Mouse (Mus musculus): ENCODE data around the gene Coq8b. TPM values are rescaled to one million over a fixed set of nuclear protein-coding genes. Genes with fewer than 3 reads are reported as not detected.

Gene Coq8b
- polyA plus RNA-seq, 1 experiment from 2014 or later: 11.9 TPM

DNA sequence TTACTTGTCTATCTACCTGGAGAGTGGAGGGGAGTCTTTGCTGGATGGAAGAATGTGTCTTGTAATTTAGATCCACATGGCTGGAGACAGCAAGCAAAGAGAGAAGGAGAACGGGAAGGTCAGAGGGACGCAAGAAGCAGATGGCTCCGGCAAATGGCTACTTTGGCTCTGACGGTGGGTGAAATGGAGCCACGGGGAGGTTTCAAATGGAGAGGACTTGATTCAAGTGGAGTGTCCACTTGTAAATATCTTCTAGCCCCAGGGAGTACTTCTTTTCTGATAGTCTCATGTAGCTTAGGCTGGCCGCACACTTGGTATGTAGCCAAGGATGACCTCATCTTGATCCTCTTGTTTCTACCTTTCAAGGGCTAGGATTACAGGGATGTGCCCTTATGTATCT, 66.0 kb downstream of the Coq8b start:
- Histone ChIP-seq H3K27ac (replicated peaks in 1 of 2; ENCODE audit: control insufficient read depth in 1 of 2, insufficient read depth in 1 of 2, low read depth in 2 of 2, low read length in 2 of 2) (no peak overlapping the region), H3K9me3 (ENCODE audit: control insufficient read depth, low read length) (0 out of 2 replicates have a peak, but pooled peaks cover 3% of the 10 kb centered on the region), H3K4me1 (ENCODE audit: control insufficient read depth in 2 of 2, insufficient read depth in 2 of 2, low read length in 2 of 2) (no peaks in the 10 kb centered on the region), H3K4me3 (ENCODE audit: control insufficient read depth in 1 of 2, insufficient read depth in 1 of 2, low read depth in 1 of 2, low read length in 2 of 2) (no peak overlapping the region), H3K4me2 (ENCODE audit: low read length) (no peak overlapping the region), H3K27me3 (ENCODE audit: control insufficient read depth, insufficient read depth, low read length) (peaks cover 3% of the 10 kb centered on the region; the same call in 1 of the 2 replicates), H3K9ac (ENCODE audit: low read length) (no peak overlapping the region), H3K36me3 (ENCODE audit: control insufficient read depth, insufficient read depth, low read length) (no peaks in the 10 kb centered on the region)
- ATAC-seq (ENCODE audit: insufficient number of reproducible peaks, insufficient read depth, low FRiP score, low read depth): no peak
- WGBS: 72% methylated on average over 6 of the region's 6 CpGs

DNA sequence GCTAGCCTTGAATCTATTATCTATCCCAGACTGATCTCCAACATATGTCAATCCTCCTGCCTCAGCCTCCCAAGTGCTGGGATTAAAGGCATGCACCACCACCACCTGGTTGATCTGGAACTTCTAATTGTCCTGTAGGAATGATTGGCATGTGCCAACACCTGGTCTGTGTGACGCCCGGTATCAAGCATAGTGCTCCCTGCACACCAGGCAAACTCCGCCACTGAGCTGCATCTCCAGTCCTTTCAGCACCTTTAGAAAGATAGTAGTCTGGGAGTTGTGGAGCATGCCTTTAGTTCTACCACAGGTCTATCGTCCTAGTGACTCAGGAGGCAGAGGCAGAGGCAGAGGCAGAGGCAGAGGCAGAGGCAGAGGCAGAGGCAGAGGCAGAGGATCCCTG, 67.5 kb downstream of the Coq8b start:
- peaks cover 7% of the 10 kb centered on the region; the same call in 1 of the 2 replicates for H3K27me3 ChIP-seq (ENCODE audit: control insufficient read depth, insufficient read depth, low read length)
- no peak overlapping the region for H3K4me2 ChIP-seq (ENCODE audit: low read length)
- H3K4me1 ChIP-seq (ENCODE audit: control insufficient read depth in 2 of 2, insufficient read depth in 2 of 2, low read length in 2 of 2): no peaks in the 10 kb centered on the region
- H3K9ac ChIP-seq (ENCODE audit: low read length): no peak overlapping the region
- no peak overlapping the region for H3K27ac ChIP-seq (replicated peaks in 1 of 2; ENCODE audit: control insufficient read depth in 1 of 2, insufficient read depth in 1 of 2, low read depth in 2 of 2, low read length in 2 of 2)
- 52% methylated on average over 4 of the region's 4 CpGs for WGBS
- H3K36me3 ChIP-seq (ENCODE audit: control insufficient read depth, insufficient read depth, low read length): 0 out of 2 replicates have a peak, but pooled peaks cover 4% of the 10 kb centered on the region
- no peak overlapping the region for H3K4me3 ChIP-seq (ENCODE audit: control insufficient read depth in 1 of 2, insufficient read depth in 1 of 2, low read depth in 1 of 2, low read length in 2 of 2)
- 0 out of 2 replicates have a peak, but pooled peaks cover 3% of the 10 kb centered on the region for H3K9me3 ChIP-seq (ENCODE audit: control insufficient read depth, low read length)
- ATAC-seq (ENCODE audit: insufficient number of reproducible peaks, insufficient read depth, low FRiP score, low read depth): no peak

DNA sequence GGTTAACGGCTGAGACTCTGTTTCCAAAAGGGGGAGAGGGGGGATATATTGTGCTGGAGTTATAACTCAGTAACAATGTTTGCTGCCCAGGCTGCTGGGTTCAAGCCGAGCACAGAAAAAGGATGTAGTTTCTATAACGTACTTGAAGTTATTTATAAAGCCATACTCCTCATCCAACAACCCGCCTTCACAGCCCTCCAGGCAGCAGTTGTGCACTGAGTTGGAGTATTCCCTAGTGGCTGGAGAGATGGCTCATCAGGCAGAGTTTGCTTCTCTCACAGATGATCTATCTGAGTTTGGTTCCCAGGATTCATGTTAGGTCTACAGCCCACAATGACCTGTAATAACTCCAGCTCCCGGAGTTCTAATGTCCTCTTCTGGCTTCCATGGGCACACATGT, 68.0 kb downstream of the Coq8b start:
- H3K4me3 ChIP-seq (ENCODE audit: control insufficient read depth in 1 of 2, insufficient read depth in 1 of 2, low read depth in 1 of 2, low read length in 2 of 2): no peak overlapping the region
- H3K4me1 ChIP-seq (ENCODE audit: control insufficient read depth in 2 of 2, insufficient read depth in 2 of 2, low read length in 2 of 2): no peaks in the 10 kb centered on the region
- no peak overlapping the region for H3K4me2 ChIP-seq (ENCODE audit: low read length)
- ATAC-seq (ENCODE audit: insufficient number of reproducible peaks, insufficient read depth, low FRiP score, low read depth): no peak
- no peak overlapping the region for H3K9ac ChIP-seq (ENCODE audit: low read length)
- peaks cover 9% of the 10 kb centered on the region for H3K27me3 ChIP-seq (ENCODE audit: control insufficient read depth, insufficient read depth, low read length)
- H3K27ac ChIP-seq (replicated peaks in 1 of 2; ENCODE audit: control insufficient read depth in 1 of 2, insufficient read depth in 1 of 2, low read depth in 2 of 2, low read length in 2 of 2): no peak overlapping the region
- peaks cover 5% of the 10 kb centered on the region; the same call in 1 of the 2 replicates for H3K36me3 ChIP-seq (ENCODE audit: control insufficient read depth, insufficient read depth, low read length)
- WGBS: 77% methylated on average over 5 of the region's 5 CpGs
- 0 out of 2 replicates have a peak, but pooled peaks cover 3% of the 10 kb centered on the region for H3K9me3 ChIP-seq (ENCODE audit: control insufficient read depth, low read length)

DNA sequence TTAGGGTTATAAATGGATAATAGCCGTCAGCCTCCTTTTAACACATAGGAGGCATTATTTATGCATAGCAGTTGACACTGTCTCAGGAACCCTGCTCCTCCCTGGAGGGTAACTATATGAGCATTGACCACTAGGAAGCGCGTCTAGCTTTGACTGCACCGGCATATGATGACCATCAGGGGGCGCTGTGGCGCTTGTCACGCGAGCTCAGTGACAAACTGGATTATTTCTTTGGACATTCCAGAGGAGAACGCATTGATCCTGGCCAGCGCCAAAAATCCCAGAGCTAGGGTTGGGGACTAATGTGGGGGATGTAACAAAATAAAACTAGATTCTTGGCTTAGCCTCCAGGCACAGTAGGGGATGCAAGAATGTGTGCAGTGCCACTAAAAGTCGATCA, 69.3 kb downstream of the Coq8b start:
- Histone ChIP-seq H3K4me3 (ENCODE audit: control insufficient read depth in 1 of 2, insufficient read depth in 1 of 2, low read depth in 1 of 2, low read length in 2 of 2) (no peak overlapping the region), H3K4me1 (ENCODE audit: control insufficient read depth in 2 of 2, insufficient read depth in 2 of 2, low read length in 2 of 2) (no peaks in the 10 kb centered on the region), H3K9ac (ENCODE audit: low read length) (no peak overlapping the region), H3K27me3 (ENCODE audit: control insufficient read depth, insufficient read depth, low read length) (peaks cover 17% of the 10 kb centered on the region), H3K9me3 (ENCODE audit: control insufficient read depth, low read length) (0 out of 2 replicates have a peak, but pooled peaks cover 3% of the 10 kb centered on the region), H3K4me2 (ENCODE audit: low read length) (no peak overlapping the region), H3K36me3 (ENCODE audit: control insufficient read depth, insufficient read depth, low read length) (peaks cover 17% of the 10 kb centered on the region; the same call in 1 of the 2 replicates), H3K27ac (replicated peaks in 1 of 2; ENCODE audit: control insufficient read depth in 1 of 2, insufficient read depth in 1 of 2, low read depth in 2 of 2, low read length in 2 of 2) (no peak overlapping the region)
- WGBS: 11% methylated on average over 11 of the region's 11 CpGs
- 0 out of 2 replicates have a peak, but pooled peaks have one; percentile 14 for ATAC-seq (ENCODE audit: insufficient number of reproducible peaks, insufficient read depth, low FRiP score, low read depth)

DNA sequence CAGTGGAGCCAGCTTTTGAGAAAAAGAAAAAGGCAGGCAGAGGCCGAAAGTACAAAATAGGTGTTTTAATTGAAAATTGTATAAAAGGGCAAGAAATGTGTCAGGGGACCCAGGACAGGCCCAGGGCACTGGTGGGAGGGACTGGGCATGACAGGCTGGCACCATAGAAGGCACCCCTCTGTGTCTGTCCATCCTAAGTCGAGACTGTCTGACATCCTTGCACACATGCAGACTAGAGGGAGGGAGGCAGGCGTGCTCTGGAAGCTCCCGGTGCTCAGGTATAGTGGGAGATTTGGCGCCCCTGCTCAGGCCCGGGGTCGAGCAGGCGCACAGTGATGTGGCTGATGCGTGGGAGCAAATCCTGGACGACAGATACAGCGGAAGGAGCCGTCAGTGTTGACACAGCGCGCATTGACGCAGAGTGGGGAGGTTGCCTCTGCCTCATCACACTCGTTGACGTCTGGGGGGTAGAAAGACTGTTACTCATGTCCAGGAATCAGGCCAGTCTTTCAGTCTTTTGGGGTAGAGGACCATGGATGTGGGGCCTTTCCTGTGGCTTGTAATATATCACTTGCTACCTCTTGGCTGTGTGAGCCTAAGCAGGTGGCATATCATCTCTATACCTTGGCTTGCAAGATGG, 72.4 kb downstream of the Coq8b start:
- Histone ChIP-seq H3K36me3 (ENCODE audit: control insufficient read depth, insufficient read depth, low read length) (peaks cover 22% of the 10 kb centered on the region; the same call in 1 of the 2 replicates), H3K27ac (replicated peaks in 1 of 2; ENCODE audit: control insufficient read depth in 1 of 2, insufficient read depth in 1 of 2, low read depth in 2 of 2, low read length in 2 of 2) (no peak overlapping the region), H3K9ac (ENCODE audit: low read length) (no peak overlapping the region), H3K4me2 (ENCODE audit: low read length) (no peak overlapping the region), H3K4me3 (ENCODE audit: control insufficient read depth in 1 of 2, insufficient read depth in 1 of 2, low read depth in 1 of 2, low read length in 2 of 2) (no peak overlapping the region), H3K4me1 (ENCODE audit: control insufficient read depth in 2 of 2, insufficient read depth in 2 of 2, low read length in 2 of 2) (peaks cover 5 to 9% of the 10 kb centered on the region in 2 experiments; a peak in 3 of 4 replicates), H3K27me3 (ENCODE audit: control insufficient read depth, insufficient read depth, low read length) (peaks cover 26% of the 10 kb centered on the region), H3K9me3 (ENCODE audit: control insufficient read depth, low read length) (no peaks in the 10 kb centered on the region)
- WGBS: 78% methylated on average over 17 of the region's 17 CpGs
- ATAC-seq (ENCODE audit: insufficient number of reproducible peaks, insufficient read depth, low FRiP score, low read depth): no peak

DNA sequence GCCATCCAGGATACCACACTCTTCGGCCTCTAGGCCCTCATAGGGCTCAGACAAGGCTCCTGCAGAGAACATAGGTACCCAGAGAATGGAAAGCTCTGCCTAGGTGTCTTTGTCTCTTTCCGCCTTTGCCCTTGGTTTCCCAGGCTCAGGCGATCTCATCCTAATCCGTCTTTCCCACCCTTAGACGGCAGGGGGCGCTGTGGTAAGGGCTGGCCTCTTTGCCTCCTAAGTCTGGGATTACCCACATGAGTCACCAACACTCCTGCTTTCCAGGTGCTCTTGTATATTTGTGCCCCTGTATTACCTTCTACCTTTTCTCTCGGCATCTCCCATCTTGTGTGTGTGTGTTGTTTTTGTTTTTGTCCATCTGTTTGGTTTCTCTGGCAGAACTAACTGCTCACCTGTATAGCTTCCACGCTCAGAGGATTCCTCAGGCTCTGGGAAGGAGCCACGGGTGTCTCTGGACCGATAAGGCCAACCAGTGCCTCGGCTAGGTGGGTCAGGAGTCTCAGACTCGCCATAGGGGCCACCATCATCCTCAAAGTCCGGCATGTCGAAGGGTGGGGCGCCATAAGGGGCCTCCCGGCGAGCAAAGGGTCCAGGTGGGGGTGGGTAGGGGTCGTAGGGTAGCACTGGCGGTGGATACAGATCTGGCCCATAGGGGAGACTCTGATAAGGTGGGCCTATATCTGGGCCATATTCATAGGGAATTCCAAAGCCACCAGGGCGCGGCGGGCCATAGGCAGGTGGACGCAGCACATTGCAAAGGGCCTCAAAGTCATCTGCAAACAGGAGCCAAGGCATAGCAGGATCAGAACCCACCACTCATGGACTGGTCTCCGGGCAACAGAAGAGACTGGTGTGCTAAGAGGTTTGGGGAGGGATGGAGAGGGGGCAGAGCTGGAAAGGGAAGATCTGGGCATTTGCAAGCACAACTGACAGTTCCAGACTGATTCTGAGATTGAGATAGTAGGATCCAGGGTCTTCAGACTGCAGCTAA, 73.6 kb downstream of the Coq8b start:
- Histone ChIP-seq H3K9me3 (ENCODE audit: control insufficient read depth, low read length) (no peaks in the 10 kb centered on the region), H3K9ac (ENCODE audit: low read length) (no peak overlapping the region), H3K4me1 (ENCODE audit: control insufficient read depth in 2 of 2, insufficient read depth in 2 of 2, low read length in 2 of 2) (peaks cover 8 to 19% of the 10 kb centered on the region in 2 experiments), H3K4me2 (ENCODE audit: low read length) (no peak overlapping the region), H3K4me3 (ENCODE audit: control insufficient read depth in 1 of 2, insufficient read depth in 1 of 2, low read depth in 1 of 2, low read length in 2 of 2) (no peak overlapping the region), H3K27me3 (ENCODE audit: control insufficient read depth, insufficient read depth, low read length) (peaks cover 26% of the 10 kb centered on the region), H3K27ac (replicated peaks in 1 of 2; ENCODE audit: control insufficient read depth in 1 of 2, insufficient read depth in 1 of 2, low read depth in 2 of 2, low read length in 2 of 2) (no peak overlapping the region), H3K36me3 (ENCODE audit: control insufficient read depth, insufficient read depth, low read length) (peaks cover 22% of the 10 kb centered on the region; the same call in 1 of the 2 replicates)
- WGBS: 72% methylated on average over 24 of the region's 24 CpGs
- ATAC-seq (ENCODE audit: insufficient number of reproducible peaks, insufficient read depth, low FRiP score, low read depth): no peak

DNA sequence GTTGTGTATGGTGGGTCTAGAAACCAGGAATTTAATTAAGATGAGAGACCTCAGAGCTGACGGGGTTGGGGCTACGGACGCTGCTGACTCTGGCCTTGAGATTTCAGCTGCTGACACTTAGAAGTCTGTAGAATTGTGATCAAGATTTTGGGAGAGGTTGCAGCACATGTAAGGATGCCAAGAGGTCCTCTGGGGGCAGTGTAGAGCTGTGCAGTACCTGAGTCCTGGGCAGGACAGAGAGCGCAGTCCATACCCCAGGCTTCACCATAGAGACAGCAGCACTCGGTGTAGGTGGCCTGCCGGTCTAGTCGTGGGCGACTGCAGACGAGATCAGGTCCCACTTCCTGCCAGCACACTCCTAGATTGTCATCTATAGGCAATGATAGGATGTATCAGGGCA, 74.7 kb downstream of the Coq8b start:
- Histone ChIP-seq H3K9ac (ENCODE audit: low read length) (no peak overlapping the region), H3K9me3 (ENCODE audit: control insufficient read depth, low read length) (no peaks in the 10 kb centered on the region), H3K36me3 (ENCODE audit: control insufficient read depth, insufficient read depth, low read length) (peaks cover 22% of the 10 kb centered on the region; the same call in 1 of the 2 replicates), H3K4me1 (ENCODE audit: control insufficient read depth in 2 of 2, insufficient read depth in 2 of 2, low read length in 2 of 2) (peaks cover 8 to 19% of the 10 kb centered on the region in 2 experiments), H3K4me2 (ENCODE audit: low read length) (no peak overlapping the region), H3K4me3 (ENCODE audit: control insufficient read depth in 1 of 2, insufficient read depth in 1 of 2, low read depth in 1 of 2, low read length in 2 of 2) (no peak overlapping the region), H3K27ac (replicated peaks in 1 of 2; ENCODE audit: control insufficient read depth in 1 of 2, insufficient read depth in 1 of 2, low read depth in 2 of 2, low read length in 2 of 2) (no peak overlapping the region), H3K27me3 (ENCODE audit: control insufficient read depth, insufficient read depth, low read length) (peaks cover 23% of the 10 kb centered on the region)
- 60% methylated on average over 9 of the region's 9 CpGs for WGBS
- no peak for ATAC-seq (ENCODE audit: insufficient number of reproducible peaks, insufficient read depth, low FRiP score, low read depth)

Measured in heart, embryonic 14.5 days (tissue).